Mouse (Mus musculus) layer of hippocampus, postnatal 25 days (tissue): ENCODE measurements at regions not wholly inside any gene's neighbourhood (a gene's known extent, or its start where the extent isn't known, plus 50 kb on each side); places are given as distances from the start of the nearest gene placed in this dataset.

ENCODE experiments used
- DNase-seq, 2 experiments: peaks; one replicate each; pipeline ENCODE4 v3.0.0; 2022; ENCODE audit warnings: mixed read lengths in 2 of 2, low spot score in 1 of 2; ENCODE audit errors: extremely low spot score in 1 of 2

GRCm38 (mm10) chr3:70783142-70783541, 775.7 kb downstream of the Otol1 start:
- DNase-seq, result no peak

GRCm38 (mm10) chr3:70802230-70802629, 794.8 kb downstream of the Otol1 start:
- DNase-seq, result peak in 1 of 2 experiments; percentile 22

- DNase-seq, result no peak
These were observed 796.0 kb downstream of the Otol1 start for GRCm38 (mm10) chr3:70803411-70803810.

- DNase-seq, result no peak
These were observed 796.5 kb downstream of the Otol1 start for GRCm38 (mm10) chr3:70803885-70804284.

GRCm38 (mm10) chr3:70807170-70807569, 799.8 kb downstream of the Otol1 start:
- no peak for DNase-seq
